Mouse (Mus musculus) embryonic fibroblast, embryonic 13.5 days (primary cell): ENCODE measurements at regions not wholly inside any gene's neighbourhood (a gene's known extent, or its start where the extent isn't known, plus 50 kb on each side); places are given as distances from the start of the nearest gene placed in this dataset.

Source experiments
- CTCF ChIP-seq: IDR thresholded peaks from 2 replicates; pipeline ENCODE4 v1.5.1; 2011; ENCODE audit warnings: mild to moderate bottlenecking, control low read depth, low read length, moderate library complexity, borderline replicate concordance; ENCODE audit not compliant: insufficient read depth
- POLR2A ChIP-seq: IDR thresholded peaks from 2 replicates; pipeline ENCODE4 v1.6.1; 2011; ENCODE audit warnings: low read depth, mild to moderate bottlenecking, control low read depth, low read length, moderate library complexity

GRCm38 (mm10) chr12:39038077-39038476 lies 258.9 kb downstream of the Etv1 start:
- no peak for TF ChIP-seq CTCF
- no peak for TF ChIP-seq POLR2A
